Mouse (Mus musculus) megakaryocyte, embryonic 14.5 days (primary cell): Measurements from ENCODE around the gene Tex50.

Experiments used
- FLI1 ChIP-seq: IDR thresholded peaks from 2 replicates; pipeline ENCODE4 v1.6.1; 2012; ENCODE audit warnings: low read length, inconsistent platforms, mixed read lengths
- GATA1 ChIP-seq: IDR thresholded peaks from 3 replicates; pipeline ENCODE4 v1.6.1; 2012; ENCODE audit warnings: mixed read lengths, low read length, inconsistent platforms, borderline replicate concordance

- no peak for TF ChIP-seq FLI1
- TF ChIP-seq GATA1, result no peak
Observed at GRCm38 (mm10) chr1:161139496-161139895, 19.6 kb downstream of the Tex50 start.
